Mouse (Mus musculus) heart, embryonic 11.5 days (tissue): Measurements from ENCODE around the gene Shroom3. TPM values are rescaled to one million over a fixed set of nuclear protein-coding genes. Genes with fewer than 3 reads are reported as not detected.
A peak's percentile ranks its signal among the peaks of the same experiment; 100 is the strongest.

Experiments
- ATAC-seq: fragments of 200-750 bp; cut with Nextera tagmentation; replicated peaks from 2 replicates; pipeline ENCODE4 v1.8.0; 2017; ENCODE audit warnings: moderate library complexity; ENCODE audit not compliant: insufficient number of reproducible peaks, low FRiP score, low TSS enrichment
- H3K27ac ChIP-seq: fragments of 300-500 bp; sonication (generic); 2 replicates; pipeline ENCODE4 v1.5.1; 2014; ENCODE audit warnings: mild to moderate bottlenecking, low read depth, low read length
- H3K27me3 ChIP-seq: fragments of 300-500 bp; sonication (generic); 2 replicates; pipeline ENCODE4 v1.6.1; 2014; ENCODE audit warnings: mild to moderate bottlenecking, low read length, mixed read lengths; ENCODE audit not compliant: control insufficient read depth, insufficient read depth
- H3K36me3 ChIP-seq: fragments of 300-500 bp; sonication (generic); 2 replicates; pipeline ENCODE4 v1.6.1; 2014; ENCODE audit warnings: mild to moderate bottlenecking, low read length, moderate library complexity, mixed read lengths; ENCODE audit not compliant: control insufficient read depth, insufficient read depth
- H3K4me1 ChIP-seq: fragments of 300-500 bp; sonication (generic); 2 replicates; pipeline ENCODE4 v1.6.1; 2014; ENCODE audit warnings: low read length; ENCODE audit not compliant: control insufficient read depth, insufficient read depth
- H3K4me2 ChIP-seq: fragments of 300-500 bp; sonication (generic); 2 replicates; pipeline ENCODE4 v1.6.1; 2014; ENCODE audit warnings: mild to moderate bottlenecking, moderate library complexity
- H3K4me3 ChIP-seq: fragments of 300-500 bp; sonication (generic); 2 replicates; pipeline ENCODE4 v1.5.1; 2014; ENCODE audit warnings: low read depth, low read length
- H3K9ac ChIP-seq: fragments of 300-500 bp; sonication (generic); 2 replicates; pipeline ENCODE4 v1.6.1; 2014; ENCODE audit warnings: mild to moderate bottlenecking, low read depth, low read length, moderate library complexity
- H3K9me3 ChIP-seq: fragments of 300-500 bp; sonication (generic); replicated peaks from 2 replicates; pipeline ENCODE4 v1.6.1; 2016; ENCODE audit warnings: low read length; ENCODE audit not compliant: control insufficient read depth
- WGBS: fragments of 180-500 bp; shearing (Covaris S2); extraction: QIAGEN DNeasy Blood & Tissue Kit; methylation state at CpG from one replicate; pipeline ENCODE4 v1.1.7; 2014; ENCODE audit not compliant: insufficient replicate concordance; 5-methylcytosine and 5-hydroxymethylcytosine counted together
- polyA plus RNA-seq: library from polyadenylated mRNA; unstranded; fragments of >200 nt; fragmentation: Nextera tagmentation; extraction: Ambion mirVana; gene quantifications from 2 replicates; pipeline ENCODE4 v1.2.1, GENCODE M21; 2014

The Shroom3 gene
- polyA plus RNA-seq, 1 experiment from 2014 or later, result 14.9 TPM

DNA sequence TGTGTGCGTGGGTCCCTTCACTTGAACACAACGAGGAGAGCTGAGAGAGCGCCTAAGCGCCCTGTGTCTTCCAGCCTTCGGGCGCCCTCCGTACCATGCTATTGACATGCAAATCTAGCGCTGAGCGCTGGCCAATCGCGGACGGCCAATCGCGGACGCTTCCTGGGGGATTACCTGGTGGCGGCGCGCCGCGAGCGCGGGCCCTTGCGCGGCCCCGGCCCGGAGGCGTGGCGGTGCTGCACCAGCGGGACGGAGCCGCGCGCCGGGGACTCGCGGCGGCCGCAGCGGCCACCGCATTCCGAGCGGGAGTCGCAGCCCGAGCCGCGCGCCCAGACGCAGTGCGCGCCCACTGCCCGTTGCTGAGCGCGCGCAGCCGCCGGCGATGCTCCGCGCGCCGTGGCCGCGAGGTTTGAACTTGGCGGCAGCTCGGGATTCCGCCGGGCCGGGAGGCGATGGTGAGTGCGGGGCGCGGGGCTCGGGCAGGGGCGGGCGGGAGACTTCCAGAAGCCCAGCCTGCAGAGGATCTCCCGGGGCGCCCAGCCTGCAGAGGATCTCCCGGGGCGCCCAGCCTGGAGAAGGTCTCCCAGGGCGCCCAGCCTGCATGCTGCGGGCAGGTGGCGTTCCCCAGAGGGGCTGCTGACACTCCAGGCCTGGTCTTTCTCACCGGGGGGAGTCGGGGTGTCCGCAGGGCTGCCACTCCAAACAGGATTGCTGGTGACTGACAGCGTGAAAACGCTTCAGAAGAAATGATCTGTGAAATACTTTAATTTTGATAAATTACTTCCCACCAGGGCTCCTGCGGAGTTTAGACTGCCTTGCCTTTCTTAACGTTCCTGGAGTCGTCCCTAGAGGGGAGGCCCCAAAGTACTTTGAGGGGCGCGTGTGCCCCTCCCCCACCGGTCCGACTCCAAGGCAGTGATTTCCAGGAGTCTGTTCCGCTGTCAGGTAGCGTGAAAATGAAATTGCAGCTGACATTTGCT is 214.8 kb downstream of the Shroom3 start:
- peak overlapping the region; percentile 87 for H3K27ac ChIP-seq
- H3K9ac ChIP-seq, result peak overlapping the region; percentile 79
- under 1% methylated on average over 82 of the region's 96 CpGs for WGBS
- peaks cover 31% of the 10 kb centered on the region for H3K4me1 ChIP-seq
- no peaks in the 10 kb centered on the region for H3K27me3 ChIP-seq
- no peaks in the 10 kb centered on the region for H3K9me3 ChIP-seq
- peak overlapping the region; percentile 71 for H3K4me2 ChIP-seq
- no peaks in the 10 kb centered on the region for H3K36me3 ChIP-seq
- ATAC-seq, result peak; percentile 82
- peak overlapping the region; percentile 59 for H3K4me3 ChIP-seq

- Histone ChIP-seq H3K36me3 (no peaks in the 10 kb centered on the region), H3K27me3 (no peaks in the 10 kb centered on the region), H3K9me3 (no peaks in the 10 kb centered on the region), H3K9ac (0 out of 2 replicates have a peak overlapping the region, but pooled peaks have one; percentile 43), H3K27ac (no peak overlapping the region), H3K4me2 (peak overlapping the region; percentile 71), H3K4me1 (peaks cover 49% of the 10 kb centered on the region), H3K4me3 (no peak overlapping the region; the same call in 1 of the 2 replicates)
- no peak for ATAC-seq
- WGBS, result 36% methylated on average over 5 of the region's 5 CpGs
These were observed 217.2 kb downstream of the Shroom3 start for GRCm38 (mm10) chr5:92900470-92900869.

DNA sequence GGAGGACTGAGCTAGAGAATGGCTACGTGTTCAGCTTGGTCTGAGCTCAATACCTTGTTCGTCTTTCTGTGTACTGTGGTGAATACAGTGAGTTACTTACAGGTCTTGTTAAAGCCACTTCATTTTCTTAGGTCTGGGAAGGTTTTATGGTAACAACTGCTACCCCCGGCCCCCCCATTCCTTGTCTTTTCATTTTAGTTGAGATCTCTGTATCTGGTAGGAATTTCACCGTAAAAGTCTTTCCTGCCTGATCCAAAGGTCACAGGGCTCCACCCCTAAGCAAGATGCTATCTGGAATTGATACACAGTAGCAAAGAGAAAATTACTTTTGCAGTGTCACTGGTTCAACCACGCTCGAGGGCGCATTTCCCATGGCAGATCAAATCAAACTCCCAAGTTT is 218.6 kb downstream of the Shroom3 start:
- no peaks in the 10 kb centered on the region for H3K9me3 ChIP-seq
- H3K4me2 ChIP-seq, result no peak overlapping the region
- H3K4me3 ChIP-seq, result no peak overlapping the region
- 58% methylated on average over 7 of the region's 7 CpGs for WGBS
- no peak for ATAC-seq
- H3K27me3 ChIP-seq, result no peaks in the 10 kb centered on the region
- H3K36me3 ChIP-seq, result no peaks in the 10 kb centered on the region
- H3K4me1 ChIP-seq, result peaks cover 55% of the 10 kb centered on the region
- H3K9ac ChIP-seq, result no peak overlapping the region
- no peak overlapping the region for H3K27ac ChIP-seq

DNA sequence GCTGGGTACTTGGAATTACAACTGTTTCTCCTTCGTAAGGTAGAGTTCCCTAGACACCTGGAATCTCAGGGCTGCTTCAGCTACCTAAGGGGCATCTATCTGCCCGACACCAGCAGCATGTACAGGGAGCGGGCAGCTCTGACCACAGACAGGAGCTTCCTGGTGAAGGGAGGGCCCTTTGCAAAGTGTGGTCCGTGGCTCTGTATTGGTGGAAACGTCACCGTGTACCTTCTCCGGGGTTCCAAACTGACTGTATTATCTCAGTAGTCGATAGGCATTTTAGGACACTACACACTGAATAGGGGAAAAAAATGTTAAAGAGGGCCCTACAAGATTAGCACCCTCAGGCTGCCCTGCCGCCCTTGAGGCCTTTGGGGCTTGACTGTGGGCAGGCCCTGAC is 221.9 kb downstream of the Shroom3 start:
- peak overlapping the region; percentile 59 for H3K9ac ChIP-seq
- H3K4me2 ChIP-seq, result peak overlapping the region; percentile 37
- H3K27me3 ChIP-seq, result no peaks in the 10 kb centered on the region
- peaks cover 7% of the 10 kb centered on the region; the same call in 1 of the 2 replicates for H3K36me3 ChIP-seq
- H3K9me3 ChIP-seq, result 0 out of 2 replicates have a peak, but pooled peaks cover 2% of the 10 kb centered on the region
- ATAC-seq, result no peak; the same call in 1 of the 2 replicates
- peak overlapping the region; percentile 74 for H3K27ac ChIP-seq
- WGBS, result 41% methylated on average over 9 of the region's 9 CpGs
- peaks cover 66% of the 10 kb centered on the region for H3K4me1 ChIP-seq
- H3K4me3 ChIP-seq, result no peak overlapping the region

- Histone ChIP-seq H3K9ac (peak overlapping the region; percentile 59), H3K4me1 (peaks cover 62% of the 10 kb centered on the region), H3K36me3 (peaks cover 8% of the 10 kb centered on the region), H3K4me3 (no peak overlapping the region), H3K4me2 (peak overlapping the region; percentile 37), H3K27ac (peak overlapping the region; percentile 74), H3K27me3 (no peaks in the 10 kb centered on the region), H3K9me3 (0 out of 2 replicates have a peak, but pooled peaks cover 2% of the 10 kb centered on the region)
- ATAC-seq, result peak; percentile 81
- WGBS, result 8% methylated on average over 8 of the region's 8 CpGs
These were observed 222.4 kb downstream of the Shroom3 start for GRCm38 (mm10) chr5:92905594-92906008.

DNA sequence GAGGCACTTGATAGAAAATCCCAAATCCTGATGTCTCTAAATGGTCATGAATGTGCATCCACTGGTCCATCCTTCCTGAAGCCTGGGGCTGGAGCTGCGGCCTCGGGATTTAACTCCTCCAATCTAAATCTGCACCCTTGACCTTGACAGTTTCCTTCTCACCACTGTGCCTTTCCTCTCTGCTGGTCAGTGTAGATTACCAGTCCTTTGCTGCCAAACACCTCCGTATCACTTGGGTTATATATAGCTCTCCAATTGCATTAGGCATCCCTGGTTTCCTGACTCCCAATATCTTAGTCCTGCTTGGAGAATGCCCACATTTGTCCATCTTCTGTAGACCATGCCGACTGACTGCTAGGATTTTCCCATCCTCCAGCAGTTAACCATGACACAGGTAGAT is 225.0 kb downstream of the Shroom3 start:
- WGBS, result 31% methylated on average over 4 of the region's 4 CpGs
- ATAC-seq, result no peak
- H3K36me3 ChIP-seq, result peaks cover 10% of the 10 kb centered on the region
- H3K4me2 ChIP-seq, result peak overlapping the region; percentile 17; the same call in 1 of the 2 replicates
- H3K4me1 ChIP-seq, result peaks cover 61% of the 10 kb centered on the region
- no peak overlapping the region for H3K4me3 ChIP-seq
- H3K27ac ChIP-seq, result peak overlapping the region; percentile 82
- H3K9ac ChIP-seq, result 0 out of 2 replicates have a peak overlapping the region, but pooled peaks have one; percentile 2
- H3K9me3 ChIP-seq, result 0 out of 2 replicates have a peak, but pooled peaks cover 2% of the 10 kb centered on the region
- H3K27me3 ChIP-seq, result no peaks in the 10 kb centered on the region

- Histone ChIP-seq H3K36me3 (peaks cover 10% of the 10 kb centered on the region), H3K4me2 (no peak overlapping the region), H3K9me3 (0 out of 2 replicates have a peak, but pooled peaks cover 2% of the 10 kb centered on the region), H3K27ac (peak overlapping the region; percentile 41), H3K9ac (no peak overlapping the region), H3K4me1 (peaks cover 56% of the 10 kb centered on the region), H3K4me3 (no peak overlapping the region), H3K27me3 (no peaks in the 10 kb centered on the region)
- WGBS, result 52% methylated on average over 3 of the region's 3 CpGs
- no peak for ATAC-seq
These were observed 227.6 kb downstream of the Shroom3 start for GRCm38 (mm10) chr5:92910838-92911237.

DNA sequence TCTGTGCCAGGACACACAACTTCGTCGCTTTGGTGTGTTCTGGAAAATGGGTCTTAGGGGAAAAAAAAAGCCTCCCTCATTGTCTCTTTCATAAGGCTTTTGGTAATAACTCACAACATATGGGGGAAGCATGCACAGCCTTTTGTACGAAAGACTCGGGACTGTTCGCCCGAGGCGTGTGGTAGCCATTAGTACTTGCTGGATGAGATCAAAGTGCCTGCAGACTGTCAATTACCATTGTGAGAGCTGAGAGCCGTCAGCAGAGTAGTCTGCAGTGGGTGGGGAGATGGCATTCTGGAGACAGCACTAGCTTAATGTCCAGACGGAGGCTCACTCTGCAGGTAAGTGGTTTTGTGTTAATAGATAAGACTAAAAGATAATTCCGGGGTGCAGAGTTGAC is 232.2 kb downstream of the Shroom3 start:
- Histone ChIP-seq H3K4me2 (peak overlapping the region; percentile 16; the same call in 1 of the 2 replicates), H3K9ac (peak overlapping the region; percentile 28; the same call in 1 of the 2 replicates), H3K27me3 (no peaks in the 10 kb centered on the region), H3K27ac (peak overlapping the region; percentile 68; the same call in 1 of the 2 replicates), H3K9me3 (no peaks in the 10 kb centered on the region), H3K4me1 (peaks cover 46% of the 10 kb centered on the region), H3K4me3 (no peak overlapping the region), H3K36me3 (peaks cover 6% of the 10 kb centered on the region)
- ATAC-seq, result no peak
- WGBS, result 30% methylated on average over 10 of the region's 10 CpGs
